Mouse (Mus musculus): ENCODE data around the gene Pgf. TPM values are rescaled to one million over a fixed set of nuclear protein-coding genes. Genes with fewer than 3 reads are reported as not detected.

The Pgf gene
- 9.7 and 9.9 TPM in 2 replicates for polyA plus RNA-seq (2015; fragmentation: Nextera tagmentation; extraction: Ambion mirVana)

GRCm38 (mm10) chr12:85177740-85178239, at the start of gene Pgf:
Pgf (minus strand) TSS chr12:85177790.
- Histone ChIP-seq H3K27me3 (ENCODE audit: control insufficient read depth, insufficient read depth, low read depth, low read length) (peaks cover 6% of the 10 kb centered on the region), H3K36me3 (ENCODE audit: control insufficient read depth, insufficient read depth, low read length) (no peaks in the 10 kb centered on the region), H3K9me3 (ENCODE audit: control insufficient read depth, low read length) (no peaks in the 10 kb centered on the region), H3K4me1 (replicated peaks; ENCODE audit: control insufficient read depth, insufficient read depth, low read length) (peaks cover 41% of the 10 kb centered on the region), H3K4me3 (ENCODE audit: low read length) (peak within 1 kb of the TSS; percentile 53), H3K9ac (ENCODE audit: low read length) (peak within 1 kb of the TSS; percentile 65), H3K27ac (ENCODE audit: low read length) (peak within 1 kb of the TSS; percentile 29; the same call in 1 of the 2 replicates), H3K4me2 (ENCODE audit: low read depth, low read length) (peak within 1 kb of the TSS; percentile 74)
- no peak for ATAC-seq (ENCODE audit: low read depth)
- WGBS, result 68% methylated on average over 10 of the region's 10 CpGs

DNA sequence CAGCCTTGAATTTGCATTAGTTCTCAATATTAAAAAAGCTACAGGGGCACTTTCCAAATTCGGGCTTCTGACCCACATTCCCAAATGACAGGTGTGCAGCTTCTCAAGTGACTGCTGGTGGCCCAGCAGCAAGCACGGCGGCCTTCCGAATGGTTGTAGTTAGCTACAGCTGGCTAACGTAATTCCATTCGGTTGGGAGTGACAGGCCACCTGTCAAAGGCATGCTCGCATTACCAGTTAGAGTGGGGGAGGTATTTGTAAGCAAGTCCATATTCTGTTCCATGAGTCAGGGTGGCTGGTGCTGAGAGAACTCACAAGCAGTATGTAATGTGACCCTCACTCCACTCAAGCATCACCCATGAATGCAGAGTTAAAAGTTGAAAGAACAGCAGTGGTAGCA, 49.6 kb upstream of the Pgf start:
- Histone ChIP-seq H3K9ac (ENCODE audit: low read length) (no peak overlapping the region), H3K27me3 (ENCODE audit: control insufficient read depth, insufficient read depth, low read depth, low read length) (no peaks in the 10 kb centered on the region), H3K4me1 (replicated peaks; ENCODE audit: control insufficient read depth, insufficient read depth, low read length) (no peaks in the 10 kb centered on the region), H3K36me3 (ENCODE audit: control insufficient read depth, insufficient read depth, low read length) (peaks cover 36% of the 10 kb centered on the region), H3K27ac (ENCODE audit: low read length) (no peak overlapping the region), H3K4me3 (ENCODE audit: low read length) (no peak overlapping the region), H3K4me2 (ENCODE audit: low read depth, low read length) (no peak overlapping the region), H3K9me3 (ENCODE audit: control insufficient read depth, low read length) (no peaks in the 10 kb centered on the region)
- ATAC-seq (ENCODE audit: low read depth), result 0 out of 2 replicates have a peak, but pooled peaks have one; percentile 15
- WGBS, result 56% methylated on average over 7 of the region's 7 CpGs

GRCm38 (mm10) chr12:85219905-85220290, 42.3 kb upstream of the Pgf start:
- 2% methylated on average over 12 of the region's 12 CpGs for WGBS
- Histone ChIP-seq H3K27me3 (ENCODE audit: control insufficient read depth, insufficient read depth, low read depth, low read length) (no peaks in the 10 kb centered on the region), H3K36me3 (ENCODE audit: control insufficient read depth, insufficient read depth, low read length) (peaks cover 28% of the 10 kb centered on the region), H3K4me2 (ENCODE audit: low read depth, low read length) (peak overlapping the region; percentile 93), H3K9me3 (ENCODE audit: control insufficient read depth, low read length) (no peaks in the 10 kb centered on the region), H3K4me3 (ENCODE audit: low read length) (peak overlapping the region; percentile 88), H3K27ac (ENCODE audit: low read length) (no peak overlapping the region; the same call in 1 of the 2 replicates), H3K4me1 (replicated peaks; ENCODE audit: control insufficient read depth, insufficient read depth, low read length) (peaks cover 20% of the 10 kb centered on the region), H3K9ac (ENCODE audit: low read length) (peak overlapping the region; percentile 81)
- no peak for ATAC-seq (ENCODE audit: low read depth)

DNA sequence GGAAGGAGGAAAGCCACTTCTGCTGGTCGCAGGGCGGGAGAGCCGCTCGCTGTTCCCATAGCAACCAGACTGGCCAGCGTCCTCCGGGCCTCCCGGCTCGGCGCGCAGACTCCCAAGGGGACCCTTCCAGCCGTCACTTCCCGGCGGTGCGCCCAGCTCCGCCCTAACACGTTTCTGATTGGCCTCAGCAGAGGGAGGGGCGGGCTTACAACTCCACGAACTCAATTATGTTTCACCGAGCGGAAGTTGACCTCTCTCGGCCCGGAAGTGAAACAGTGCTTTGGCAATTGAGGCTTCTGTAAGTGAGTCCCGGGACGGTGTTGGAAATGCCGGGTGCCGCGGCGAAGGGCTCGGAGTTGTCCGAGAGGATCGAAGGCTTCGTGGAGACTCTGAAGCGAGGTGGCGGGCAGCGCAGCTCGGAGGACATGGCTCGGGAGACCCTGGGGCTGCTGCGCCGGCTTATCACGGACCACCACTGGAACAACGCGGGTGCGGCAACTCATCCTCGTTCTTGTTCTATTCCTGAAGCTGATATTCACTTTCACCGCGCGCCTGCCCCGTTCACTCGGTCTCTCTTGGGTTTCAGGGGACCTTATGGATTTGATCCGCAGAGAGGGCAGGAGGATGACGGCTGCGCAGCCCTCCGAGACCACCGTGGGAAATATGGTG, 41.8 kb upstream of the Pgf start, which contains the start of gene Eif2b2:
Gene Eif2b2, plus strand, starts transcription at position 246 of the 669 bp plus-strand sequence.
- under 1% methylated on average over 53 of the region's 54 CpGs for WGBS
- Histone ChIP-seq H3K4me2 (ENCODE audit: low read depth, low read length) (peak within 1 kb of the TSS; percentile 93), H3K4me3 (ENCODE audit: low read length) (peak within 1 kb of the TSS; percentile 88), H3K36me3 (ENCODE audit: control insufficient read depth, insufficient read depth, low read length) (peaks cover 24% of the 10 kb centered on the region), H3K9ac (ENCODE audit: low read length) (peak within 1 kb of the TSS; percentile 81), H3K27me3 (ENCODE audit: control insufficient read depth, insufficient read depth, low read depth, low read length) (no peaks in the 10 kb centered on the region), H3K4me1 (replicated peaks; ENCODE audit: control insufficient read depth, insufficient read depth, low read length) (peaks cover 20% of the 10 kb centered on the region), H3K9me3 (ENCODE audit: control insufficient read depth, low read length) (no peaks in the 10 kb centered on the region), H3K27ac (ENCODE audit: low read length) (peak within 1 kb of the TSS; percentile 63)
- peak; percentile 100 for ATAC-seq (ENCODE audit: low read depth)

- H3K4me2 ChIP-seq (ENCODE audit: low read depth, low read length), result no peak overlapping the region
- WGBS, result 48% methylated on average over 2 of the region's 2 CpGs
Measured at GRCm38 (mm10) chr12:85217733-85218310, 40.2 kb upstream of the Pgf start.

GRCm38 (mm10) chr12:85215031-85215430, 37.4 kb upstream of the Pgf start:
- no peak overlapping the region for H3K4me2 ChIP-seq (ENCODE audit: low read depth, low read length)
- H3K4me1 ChIP-seq (replicated peaks; ENCODE audit: control insufficient read depth, insufficient read depth, low read length), result peaks cover 8% of the 10 kb centered on the region
- no peak overlapping the region for H3K9ac ChIP-seq (ENCODE audit: low read length)
- no peaks in the 10 kb centered on the region for H3K27me3 ChIP-seq (ENCODE audit: control insufficient read depth, insufficient read depth, low read depth, low read length)
- 63% methylated on average over 5 of the region's 5 CpGs for WGBS
- no peaks in the 10 kb centered on the region for H3K9me3 ChIP-seq (ENCODE audit: control insufficient read depth, low read length)
- no peak for ATAC-seq (ENCODE audit: low read depth)
- no peak overlapping the region for H3K27ac ChIP-seq (ENCODE audit: low read length)
- H3K36me3 ChIP-seq (ENCODE audit: control insufficient read depth, insufficient read depth, low read length), result no peaks in the 10 kb centered on the region
- H3K4me3 ChIP-seq (ENCODE audit: low read length), result no peak overlapping the region

More at GRCm38 (mm10) chr12:85217733-85218310, 40.2 kb upstream of the Pgf start:
- Histone ChIP-seq H3K9me3 (ENCODE audit: control insufficient read depth, low read length) (no peaks in the 10 kb centered on the region), H3K4me1 (replicated peaks; ENCODE audit: control insufficient read depth, insufficient read depth, low read length) (peaks cover 20% of the 10 kb centered on the region), H3K36me3 (ENCODE audit: control insufficient read depth, insufficient read depth, low read length) (peaks cover 14% of the 10 kb centered on the region), H3K4me3 (ENCODE audit: low read length) (no peak overlapping the region), H3K27me3 (ENCODE audit: control insufficient read depth, insufficient read depth, low read depth, low read length) (no peaks in the 10 kb centered on the region), H3K9ac (ENCODE audit: low read length) (0 out of 2 replicates have a peak overlapping the region, but pooled peaks have one; percentile 20), H3K27ac (ENCODE audit: low read length) (no peak overlapping the region)
- no peak for ATAC-seq (ENCODE audit: low read depth)

DNA sequence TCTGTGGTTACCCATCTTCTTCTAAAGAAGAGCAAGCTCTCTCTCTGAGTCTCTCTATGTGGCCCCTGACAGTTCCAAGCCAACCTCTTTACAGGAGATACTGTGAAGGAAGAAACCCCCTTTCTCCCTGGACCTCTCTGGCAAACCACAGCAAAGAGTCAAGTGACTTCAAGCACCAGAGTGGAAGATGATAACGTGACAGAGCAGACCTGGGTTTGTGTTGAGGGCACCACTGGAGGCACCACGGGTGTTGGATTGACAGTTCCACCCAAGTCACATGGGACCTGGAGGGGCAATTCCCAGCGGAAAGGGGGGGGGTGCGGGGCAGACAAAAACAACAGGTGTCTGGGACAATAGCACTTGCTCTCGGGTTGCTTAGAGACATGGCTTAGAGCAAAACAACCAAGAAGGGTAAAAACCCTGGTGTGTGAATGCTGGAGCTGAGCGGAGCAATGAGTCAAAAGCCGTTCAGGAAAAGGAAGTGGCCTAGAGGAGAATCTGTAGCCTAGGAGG, 31.2 kb upstream of the Pgf start:
- H3K36me3 ChIP-seq (ENCODE audit: control insufficient read depth, insufficient read depth, low read length), result no peaks in the 10 kb centered on the region
- H3K27ac ChIP-seq (ENCODE audit: low read length), result no peak overlapping the region
- WGBS, result 38% methylated on average over 7 of the region's 7 CpGs
- H3K4me1 ChIP-seq (replicated peaks; ENCODE audit: control insufficient read depth, insufficient read depth, low read length), result no peaks in the 10 kb centered on the region
- H3K9ac ChIP-seq (ENCODE audit: low read length), result no peak overlapping the region
- no peak overlapping the region for H3K4me3 ChIP-seq (ENCODE audit: low read length)
- H3K27me3 ChIP-seq (ENCODE audit: control insufficient read depth, insufficient read depth, low read depth, low read length), result no peaks in the 10 kb centered on the region
- no peak for ATAC-seq (ENCODE audit: low read depth)
- no peaks in the 10 kb centered on the region for H3K9me3 ChIP-seq (ENCODE audit: control insufficient read depth, low read length)
- H3K4me2 ChIP-seq (ENCODE audit: low read depth, low read length), result no peak overlapping the region

DNA sequence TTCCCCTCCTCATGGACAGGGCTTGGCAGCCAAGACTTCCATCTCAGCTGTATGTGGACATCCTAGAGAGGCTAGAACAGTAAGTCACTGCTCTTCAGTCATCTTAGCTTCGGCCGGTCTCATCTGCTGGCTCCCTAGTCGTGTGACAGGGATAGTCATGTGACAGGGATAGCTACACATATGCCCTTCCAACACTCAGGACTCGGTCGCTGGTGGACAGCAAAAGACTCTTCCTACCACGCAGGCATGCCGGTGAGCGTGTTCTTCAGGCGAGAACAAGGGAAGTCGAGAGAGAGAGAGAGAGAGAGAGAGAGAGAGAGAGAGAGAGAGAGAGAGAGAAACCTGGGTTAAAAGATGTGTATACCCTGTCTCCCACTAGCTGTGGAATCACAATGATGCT, 27.8 kb upstream of the Pgf start:
- WGBS, result 87% methylated on average over 10 of the region's 10 CpGs
- Histone ChIP-seq H3K4me2 (ENCODE audit: low read depth, low read length) (no peak overlapping the region), H3K9ac (ENCODE audit: low read length) (no peak overlapping the region), H3K4me3 (ENCODE audit: low read length) (no peak overlapping the region), H3K9me3 (ENCODE audit: control insufficient read depth, low read length) (no peaks in the 10 kb centered on the region), H3K27ac (ENCODE audit: low read length) (no peak overlapping the region), H3K27me3 (ENCODE audit: control insufficient read depth, insufficient read depth, low read depth, low read length) (no peaks in the 10 kb centered on the region), H3K4me1 (replicated peaks; ENCODE audit: control insufficient read depth, insufficient read depth, low read length) (peaks cover 15% of the 10 kb centered on the region), H3K36me3 (ENCODE audit: control insufficient read depth, insufficient read depth, low read length) (no peaks in the 10 kb centered on the region)
- ATAC-seq (ENCODE audit: low read depth), result no peak

DNA sequence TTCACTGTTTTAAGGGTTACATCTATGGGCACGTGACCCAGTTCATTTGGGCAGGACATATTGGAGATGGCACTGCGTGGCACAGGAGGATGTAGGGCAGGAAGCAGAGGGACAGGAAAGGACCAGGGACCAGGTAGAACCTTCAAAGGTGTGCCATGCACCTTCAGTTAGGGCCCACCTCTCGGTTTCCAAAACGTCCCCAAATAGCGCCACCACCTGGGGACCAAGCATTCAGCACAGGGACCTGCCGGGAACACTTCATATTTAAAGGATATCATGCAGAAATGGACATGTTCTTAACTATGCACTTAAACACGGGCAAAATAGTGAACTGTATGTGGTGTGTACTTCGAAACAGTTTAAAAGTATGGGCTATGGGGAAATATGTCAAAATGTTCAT, 26.5 kb upstream of the Pgf start:
- no peak for ATAC-seq (ENCODE audit: low read depth)
- Histone ChIP-seq H3K4me2 (ENCODE audit: low read depth, low read length) (no peak overlapping the region), H3K27ac (ENCODE audit: low read length) (no peak overlapping the region), H3K36me3 (ENCODE audit: control insufficient read depth, insufficient read depth, low read length) (no peaks in the 10 kb centered on the region), H3K4me3 (ENCODE audit: low read length) (no peak overlapping the region), H3K9me3 (ENCODE audit: control insufficient read depth, low read length) (no peaks in the 10 kb centered on the region), H3K27me3 (ENCODE audit: control insufficient read depth, insufficient read depth, low read depth, low read length) (no peaks in the 10 kb centered on the region), H3K9ac (ENCODE audit: low read length) (no peak overlapping the region), H3K4me1 (replicated peaks; ENCODE audit: control insufficient read depth, insufficient read depth, low read length) (peaks cover 15% of the 10 kb centered on the region)
- WGBS, result 52% methylated on average over 8 of the region's 8 CpGs

All from lung, embryonic 16.5 days (tissue).